Mouse (Mus musculus) lung, adult 2 months (tissue): ENCODE results near the gene Glyr1.

ENCODE experiments used
- CTCF ChIP-seq: fragments of 200-500 bp; IDR thresholded peaks from 2 replicates; pipeline ENCODE4 v1.5.1; 2011; ENCODE audit warnings: mild to moderate bottlenecking, low read length, control low read depth; ENCODE audit not compliant: insufficient read depth
- POLR2A ChIP-seq: fragments of 200-500 bp; IDR thresholded peaks from 2 replicates; pipeline ENCODE4 v1.6.1; 2011; ENCODE audit warnings: low read depth, mild to moderate bottlenecking, control low read depth, low read length, borderline replicate concordance; ENCODE audit errors: extremely low read depth

GRCm38 (mm10) chr16:5049182-5049773, 385 bp downstream of the Glyr1 start:
- TF ChIP-seq CTCF (no peak), POLR2A (no peak)
